Mouse (Mus musculus) heart, embryonic 14.5 days (tissue): ENCODE results near the gene Hif1an. TPM values are rescaled to one million over a fixed set of nuclear protein-coding genes. Genes with fewer than 3 reads are reported as not detected.

Experiments
- ATAC-seq: fragments of 200-750 bp; cut with Nextera tagmentation; 2 replicates; pipeline ENCODE4 v1.8.0; 2017; ENCODE audit warnings: low read depth, moderate TSS enrichment; ENCODE audit not compliant: insufficient number of reproducible peaks, insufficient read depth, low FRiP score
- H3K27ac ChIP-seq, 2 experiments: fragments of 200-500 bp in 1 of 2; fragments of 300-500 bp in 1 of 2; sonication (generic) in 1 of 2; replicated peaks in 1 of 2; 2 replicates each; pipeline ENCODE4 v1.5.1; 2012 to 2014; ENCODE audit warnings: low read depth in 2 of 2, low read length in 2 of 2, control low read depth in 1 of 2, mild to moderate bottlenecking in 1 of 2, mixed read lengths in 1 of 2; ENCODE audit not compliant: control insufficient read depth in 1 of 2, insufficient read depth in 1 of 2
- H3K27me3 ChIP-seq: fragments of 300-500 bp; sonication (generic); 2 replicates; pipeline ENCODE4 v1.6.1; 2014; ENCODE audit warnings: mild to moderate bottlenecking, low read length, control low read depth; ENCODE audit not compliant: control insufficient read depth, insufficient read depth
- H3K36me3 ChIP-seq: fragments of 300-500 bp; sonication (generic); 2 replicates; pipeline ENCODE4 v1.6.1; 2014; ENCODE audit warnings: mild to moderate bottlenecking, control low read depth, low read length, mixed read lengths; ENCODE audit not compliant: control insufficient read depth, insufficient read depth
- H3K4me1 ChIP-seq, 2 experiments: fragments of 200-500 bp in 1 of 2; fragments of 300-500 bp in 1 of 2; sonication (generic) in 1 of 2; 2 replicates each; pipeline ENCODE4 v1.6.1; 2012 to 2014; ENCODE audit warnings: low read length in 2 of 2, control low read depth in 1 of 2, mixed read lengths in 1 of 2; ENCODE audit not compliant: control insufficient read depth in 2 of 2, insufficient read depth in 2 of 2
- H3K4me2 ChIP-seq: fragments of 300-500 bp; sonication (generic); 2 replicates; pipeline ENCODE4 v1.6.1; 2014; ENCODE audit warnings: mild to moderate bottlenecking, low read length
- H3K4me3 ChIP-seq, 2 experiments: fragments of 200-500 bp in 1 of 2; fragments of 300-500 bp in 1 of 2; sonication (generic) in 1 of 2; 2 replicates each; pipeline ENCODE4 v1.5.1; 2012 to 2014; ENCODE audit warnings: low read length in 2 of 2, mild to moderate bottlenecking in 2 of 2, control low read depth in 1 of 2, low read depth in 1 of 2, moderate library complexity in 1 of 2; ENCODE audit not compliant: control insufficient read depth in 1 of 2, insufficient read depth in 1 of 2
- H3K9ac ChIP-seq: fragments of 300-500 bp; sonication (generic); 2 replicates; pipeline ENCODE4 v1.6.1; 2014; ENCODE audit warnings: mild to moderate bottlenecking, low read length
- H3K9me3 ChIP-seq: fragments of 300-500 bp; sonication (generic); 2 replicates; pipeline ENCODE4 v1.6.1; 2016; ENCODE audit warnings: low read length, control low read depth; ENCODE audit not compliant: control insufficient read depth
- WGBS: fragments of 180-500 bp; shearing (Covaris S2); extraction: QIAGEN DNeasy Blood & Tissue Kit; methylation state at CpG from one replicate; pipeline ENCODE4 v1.1.7; 2014; 5-methylcytosine and 5-hydroxymethylcytosine counted together
- polyA plus RNA-seq: library from polyadenylated mRNA; unstranded; fragments of >200 nt; fragmentation: Nextera tagmentation; extraction: Ambion mirVana; gene quantifications from 2 replicates; pipeline ENCODE4 v1.2.1, GENCODE M21; 2014

Gene Hif1an
- polyA plus RNA-seq, 1 experiment from 2014 or later: 21.0 TPM

GRCm38 (mm10) chr19:44544775-44545174, 17.9 kb upstream of the Hif1an start:
- Histone ChIP-seq H3K4me1 (no peaks in the 10 kb centered on the region), H3K27me3 (no peaks in the 10 kb centered on the region), H3K9ac (peak overlapping the region; percentile 76; the same call in 1 of the 2 replicates), H3K9me3 (0 out of 2 replicates have a peak, but pooled peaks cover 4% of the 10 kb centered on the region), H3K4me3 (peak overlapping the region; percentile 53 to 60; a peak in 3 of 4 replicates), H3K4me2 (peak overlapping the region; percentile 81), H3K36me3 (peaks cover 19% of the 10 kb centered on the region), H3K27ac (no peak overlapping the region)
- WGBS: 2% methylated on average over 13 of the region's 13 CpGs
- ATAC-seq: no peak

- H3K4me3 ChIP-seq: peak within 1 kb of the TSS; percentile 53 to 60
- H3K27ac ChIP-seq: no peak within 1 kb of the TSS
- peaks cover 26% of the 10 kb centered on the region for H3K36me3 ChIP-seq
- ATAC-seq: peak; percentile 49
- under 1% methylated on average over 47 of the region's 47 CpGs for WGBS
- no peaks in the 10 kb centered on the region for H3K27me3 ChIP-seq
- peak within 1 kb of the TSS; percentile 76 for H3K9ac ChIP-seq
- H3K4me1 ChIP-seq: no peaks in the 10 kb centered on the region
- H3K9me3 ChIP-seq: 0 out of 2 replicates have a peak, but pooled peaks cover 4% of the 10 kb centered on the region
- peak within 1 kb of the TSS; percentile 81 for H3K4me2 ChIP-seq
Observed at GRCm38 (mm10) chr19:44545321-44546041, 17.2 kb upstream of the Hif1an start, which contains the start of gene Sec31b. Gene Sec31b (minus strand): TSS chr19:44545864.

DNA sequence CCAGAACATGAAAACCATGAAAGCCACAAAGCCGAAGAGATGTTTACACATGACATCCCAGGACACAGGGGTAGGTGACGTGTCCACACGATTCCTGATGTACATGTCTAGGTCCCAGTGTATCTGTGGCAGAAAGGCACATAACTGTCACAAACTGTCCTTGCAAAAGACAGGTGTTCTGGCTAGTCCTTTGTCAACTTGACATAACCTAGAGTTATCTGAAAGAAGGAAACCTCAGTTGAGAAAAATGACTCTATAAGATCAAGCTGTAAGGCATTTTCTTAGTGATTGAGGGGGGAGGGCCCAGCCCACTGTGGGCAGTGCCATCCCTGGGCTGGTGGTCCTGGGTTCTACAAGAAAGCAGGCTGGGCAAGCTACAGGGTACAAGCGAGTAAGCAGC, 9.9 kb upstream of the Hif1an start, which contains the start of gene Gm20538:
TSS of gene Gm20538 (minus strand) at position 101 of the 400 bp plus-strand sequence.
- H3K27ac ChIP-seq: no peak within 1 kb of the TSS
- 92% methylated on average over 4 of the region's 4 CpGs for WGBS

DNA sequence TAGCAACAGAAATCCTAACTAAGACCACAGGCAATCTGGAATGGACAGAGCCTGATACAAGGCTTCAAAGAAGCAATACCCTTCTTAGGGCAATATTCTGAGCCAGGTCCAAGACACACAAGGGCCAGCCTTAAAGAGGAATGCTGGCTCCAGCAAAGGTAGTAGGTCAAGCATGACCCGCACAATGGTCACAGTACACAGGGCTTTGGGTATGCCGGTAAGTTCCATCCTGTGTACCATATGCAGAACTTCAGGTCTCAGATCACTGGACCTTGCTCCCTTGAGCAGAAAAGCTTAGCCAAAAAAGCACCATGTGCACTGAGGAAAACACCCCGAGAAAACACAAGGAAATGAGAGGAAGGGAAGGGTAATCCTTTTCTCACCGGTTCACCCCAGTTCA, 9.4 kb upstream of the Hif1an start:
- no peak for ATAC-seq
- H3K9ac ChIP-seq: no peak overlapping the region
- H3K27ac ChIP-seq: no peak overlapping the region
- H3K4me2 ChIP-seq: peak overlapping the region; percentile 74
- no peaks in the 10 kb centered on the region for H3K27me3 ChIP-seq
- no peaks in the 10 kb centered on the region for H3K9me3 ChIP-seq
- WGBS: 89% methylated on average over 4 of the region's 4 CpGs
- peaks cover 0 to 10% of the 10 kb centered on the region in 2 experiments; a peak in 2 of 4 replicates for H3K4me1 ChIP-seq
- peaks cover 55% of the 10 kb centered on the region for H3K36me3 ChIP-seq
- peak overlapping the region in 1 of 2 experiments; percentile 86; a peak in 1 of 4 replicates for H3K4me3 ChIP-seq

More for the DNA sequence above, 9.9 kb upstream of the Hif1an start, which contains the start of gene Gm20538:
- Histone ChIP-seq H3K9me3 (no peaks in the 10 kb centered on the region), H3K4me2 (peak within 1 kb of the TSS; percentile 74), H3K27me3 (no peaks in the 10 kb centered on the region), H3K9ac (no peak within 1 kb of the TSS), H3K36me3 (peaks cover 59% of the 10 kb centered on the region), H3K4me3 (peak within 1 kb of the TSS in 1 of 2 experiments; percentile 86; a peak in 1 of 4 replicates), H3K4me1 (peaks cover 0 to 10% of the 10 kb centered on the region in 2 experiments; a peak in 2 of 4 replicates)
- ATAC-seq: no peak

- Histone ChIP-seq H3K9ac (peak overlapping the region; percentile 95), H3K27ac (peak overlapping the region in 1 of 2 experiments; percentile 88; a peak in 2 of 4 replicates), H3K4me2 (peak overlapping the region; percentile 74), H3K36me3 (peaks cover 43% of the 10 kb centered on the region), H3K9me3 (no peaks in the 10 kb centered on the region), H3K4me1 (peaks cover 0 to 10% of the 10 kb centered on the region in 2 experiments; a peak in 2 of 4 replicates), H3K4me3 (peak overlapping the region; percentile 81 to 86), H3K27me3 (0 out of 2 replicates have a peak, but pooled peaks cover 3% of the 10 kb centered on the region)
- no peak for ATAC-seq
- 1% methylated on average over 8 of the region's 8 CpGs for WGBS
Observed at GRCm38 (mm10) chr19:44554490-44554860, 8.2 kb upstream of the Hif1an start.

DNA sequence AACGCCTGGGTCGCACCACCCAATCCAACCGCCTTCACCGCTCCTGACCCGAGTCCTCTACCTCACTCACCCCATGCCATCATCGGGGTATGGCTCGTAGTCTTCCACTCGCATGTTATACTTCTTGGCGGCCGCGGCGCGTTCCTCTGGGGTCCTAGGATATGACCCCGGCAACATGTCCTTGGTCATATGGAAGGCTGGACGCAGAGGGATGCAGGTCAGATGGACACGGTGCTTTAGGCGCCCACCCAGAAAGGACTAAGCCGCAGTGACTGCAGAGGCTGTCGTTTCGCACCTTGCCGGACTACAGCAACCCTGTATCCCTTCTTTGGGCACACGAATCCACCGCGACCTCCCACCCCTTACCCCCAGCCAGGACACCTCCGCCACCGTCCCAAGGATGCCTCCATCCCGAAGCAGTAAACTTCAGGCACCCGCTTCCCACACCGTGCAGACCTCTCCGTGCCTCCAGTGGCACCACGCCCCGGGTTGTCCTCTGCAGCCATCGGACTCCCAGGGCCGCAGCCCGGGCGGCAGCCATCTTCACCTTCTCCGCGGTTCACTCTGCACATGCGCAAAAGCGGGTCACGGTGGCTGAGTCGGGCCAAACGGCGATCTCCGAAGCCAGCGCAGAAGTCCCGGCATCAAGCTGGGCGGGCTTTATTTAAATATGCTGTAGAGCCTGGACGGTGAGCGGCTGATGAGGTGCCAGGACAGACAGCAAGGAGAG, 7.6 kb upstream of the Hif1an start, which contains the start of gene Ndufb8:
TSS of gene Ndufb8 (minus strand) at position 580 of the 730 bp plus-strand sequence.
- H3K9ac ChIP-seq: peak within 1 kb of the TSS; percentile 95
- H3K27ac ChIP-seq: peak within 1 kb of the TSS; percentile 47 to 88
- H3K36me3 ChIP-seq: peaks cover 37% of the 10 kb centered on the region
- under 1% methylated on average over 50 of the region's 50 CpGs for WGBS
- H3K4me3 ChIP-seq: peak within 1 kb of the TSS; percentile 81 to 86
- no peaks in the 10 kb centered on the region for H3K9me3 ChIP-seq
- H3K4me1 ChIP-seq: peaks cover 0 to 10% of the 10 kb centered on the region in 2 experiments; a peak in 2 of 4 replicates
- H3K4me2 ChIP-seq: peak within 1 kb of the TSS; percentile 74
- ATAC-seq: peak; percentile 85
- 0 out of 2 replicates have a peak, but pooled peaks cover 3% of the 10 kb centered on the region for H3K27me3 ChIP-seq

DNA sequence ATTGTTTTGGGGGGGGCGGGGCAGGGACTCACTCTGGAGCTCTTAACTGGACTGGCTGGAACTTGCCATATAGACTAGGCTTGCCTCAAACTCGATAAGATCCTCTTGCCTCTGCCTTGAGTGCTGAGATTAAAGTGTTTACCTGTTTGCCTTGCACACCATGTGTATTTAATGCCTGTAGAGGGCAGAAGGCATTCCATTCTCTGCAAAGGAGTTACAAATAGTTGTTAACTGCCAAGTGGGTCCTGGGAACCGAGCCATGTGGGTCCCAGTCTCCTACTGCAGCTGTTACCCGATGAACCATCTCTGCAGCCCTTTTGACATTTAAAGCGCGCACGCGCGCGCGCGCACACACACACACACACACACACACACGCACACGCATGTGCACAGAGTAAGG, 1.4 kb downstream of the Hif1an start:
- Histone ChIP-seq H3K27me3 (no peaks in the 10 kb centered on the region), H3K27ac (no peak overlapping the region), H3K4me1 (peaks cover 7 to 14% of the 10 kb centered on the region in 2 experiments), H3K4me3 (no peak overlapping the region), H3K9ac (no peak overlapping the region), H3K9me3 (no peaks in the 10 kb centered on the region), H3K4me2 (peak overlapping the region; percentile 76), H3K36me3 (peaks cover 47% of the 10 kb centered on the region)
- 92% methylated on average over 14 of the region's 14 CpGs for WGBS
- ATAC-seq: no peak
